Mouse (Mus musculus) olfactory bulb, adult 2 months (tissue): ENCODE measurements around the gene Junb.

Experiments
- CTCF ChIP-seq: fragments of 200-500 bp; IDR thresholded peaks from 2 replicates; pipeline ENCODE4 v1.5.1; 2012; ENCODE audit warnings: low read depth, mild to moderate bottlenecking, low read length, moderate library complexity; ENCODE audit not compliant: insufficient read depth
- POLR2A ChIP-seq: fragments of 200-500 bp; IDR thresholded peaks from 2 replicates; pipeline ENCODE4 v1.6.1; 2012; ENCODE audit warnings: mild to moderate bottlenecking, low read depth, low read length, moderate library complexity; ENCODE audit not compliant: insufficient read depth

DNA sequence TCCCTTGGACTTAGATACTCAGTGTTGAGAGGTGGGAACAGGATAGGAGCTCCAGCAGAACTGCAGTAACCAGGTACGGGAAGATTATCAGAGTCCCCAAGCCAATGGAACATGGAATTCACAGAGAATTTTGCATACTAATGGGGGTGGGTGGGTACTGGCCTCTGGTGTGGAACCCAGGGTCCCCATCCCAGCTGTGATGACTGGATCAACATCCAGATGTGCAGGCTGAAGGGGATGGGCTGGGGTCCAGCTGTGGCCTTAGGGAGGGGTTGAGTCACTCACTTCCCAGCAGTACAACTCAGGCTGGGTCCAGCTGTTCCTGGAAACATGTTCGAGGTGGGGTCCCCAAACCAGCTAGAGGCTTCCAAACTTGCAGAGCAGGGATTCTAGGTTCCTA, 9.4 kb upstream of the Junb start:
- no peak for TF ChIP-seq CTCF
- no peak for TF ChIP-seq POLR2A
